Mouse (Mus musculus) embryonic fibroblast, embryonic 13.5 days (primary cell): ENCODE measurements around the gene Gm20388.

Experiments used
- CTCF ChIP-seq: IDR thresholded peaks from 2 replicates; pipeline ENCODE4 v1.5.1; 2011; ENCODE audit warnings: mild to moderate bottlenecking, control low read depth, low read length, moderate library complexity, borderline replicate concordance; ENCODE audit not compliant: insufficient read depth
- POLR2A ChIP-seq: IDR thresholded peaks from 2 replicates; pipeline ENCODE4 v1.6.1; 2011; ENCODE audit warnings: low read depth, mild to moderate bottlenecking, control low read depth, low read length, moderate library complexity

- TF ChIP-seq POLR2A (no peak), CTCF (no peak)
Observed at GRCm38 (mm10) chr8:119888012-119888411, 22.6 kb upstream of the Gm20388 start.
